Mouse (Mus musculus): ENCODE data around the gene Il22ra1.

The Il22ra1 gene

DNA sequence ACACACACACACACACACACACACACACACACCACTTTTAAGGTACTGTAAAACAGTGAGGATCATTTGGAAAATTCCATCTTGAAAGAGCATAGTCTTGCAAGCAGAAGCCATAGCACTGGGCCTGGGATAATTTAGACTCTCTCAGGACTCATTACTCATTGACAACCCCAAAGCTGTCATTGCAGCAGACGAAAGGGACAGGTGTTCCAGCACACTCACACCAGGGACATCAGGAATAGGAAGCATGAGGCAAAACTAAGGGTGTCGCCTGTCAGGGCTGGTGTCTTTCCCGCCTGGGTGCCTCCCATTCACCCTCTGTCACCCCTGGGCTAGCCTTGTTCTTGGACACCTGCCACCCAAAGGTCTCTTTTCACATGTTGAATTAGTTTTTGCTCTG, 8.9 kb downstream of the Il22ra1 start:
- no peak for DNase-seq

DNA sequence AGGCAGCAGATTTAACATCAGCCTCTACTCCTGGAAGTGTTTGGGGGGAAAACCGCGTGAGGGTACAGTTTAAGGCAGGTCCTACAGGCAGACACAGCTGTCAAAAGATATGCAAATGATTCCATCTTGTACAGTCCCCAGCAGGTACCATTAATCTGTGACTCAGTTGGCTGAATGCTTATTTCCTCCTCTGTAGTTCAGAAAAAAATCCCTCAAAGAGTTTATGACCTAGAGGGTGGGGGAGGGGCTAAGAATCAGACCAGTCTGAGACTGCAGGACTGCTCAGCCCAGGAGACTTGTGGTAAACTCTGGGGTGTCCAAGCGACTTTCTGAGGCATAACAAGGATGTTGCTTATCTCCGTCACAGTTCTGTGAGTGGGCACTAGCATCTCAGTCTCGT, 10.3 kb downstream of the Il22ra1 start:
- DNase-seq = no peak

DNA sequence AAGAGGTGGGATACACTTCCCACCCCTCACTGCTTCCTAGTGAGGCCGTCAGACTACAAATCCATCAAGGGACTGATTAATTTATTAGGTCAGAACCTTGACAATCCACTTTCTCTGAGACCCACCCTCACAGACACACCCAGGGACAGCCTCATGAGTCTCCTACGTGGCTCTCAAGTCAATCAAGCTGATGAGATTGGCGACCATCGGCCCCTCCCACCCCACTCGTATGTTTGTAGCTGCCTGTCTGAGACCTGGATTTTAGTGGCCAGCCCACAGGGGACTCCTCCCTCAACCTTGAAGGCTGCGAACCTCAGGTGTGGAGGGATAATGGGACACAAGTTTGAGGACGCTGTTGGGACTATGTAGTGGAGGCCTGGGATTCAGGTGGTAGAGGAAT, 11.2 kb downstream of the Il22ra1 start:
- DNase-seq = no peak

DNA sequence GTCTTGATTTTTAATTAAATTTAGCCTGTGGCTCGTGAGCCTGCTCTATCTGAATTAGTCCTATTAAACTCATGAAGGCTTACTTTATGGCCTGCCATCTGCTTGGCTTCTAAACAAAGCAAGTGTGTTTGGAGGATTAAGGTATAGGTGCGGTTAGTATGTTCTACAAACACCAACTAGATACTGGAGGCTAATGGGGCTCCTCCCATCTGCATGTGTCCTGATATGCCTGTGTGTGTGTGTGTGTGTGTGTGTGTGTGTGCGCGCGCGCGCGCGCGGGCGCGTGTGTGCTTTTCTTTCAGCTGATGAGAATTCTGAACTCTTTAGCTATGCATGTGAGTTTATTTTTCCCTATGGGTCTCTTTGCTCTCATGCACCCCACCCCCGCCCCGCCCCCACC, 11.7 kb downstream of the Il22ra1 start:
- DNase-seq = no peak

DNA sequence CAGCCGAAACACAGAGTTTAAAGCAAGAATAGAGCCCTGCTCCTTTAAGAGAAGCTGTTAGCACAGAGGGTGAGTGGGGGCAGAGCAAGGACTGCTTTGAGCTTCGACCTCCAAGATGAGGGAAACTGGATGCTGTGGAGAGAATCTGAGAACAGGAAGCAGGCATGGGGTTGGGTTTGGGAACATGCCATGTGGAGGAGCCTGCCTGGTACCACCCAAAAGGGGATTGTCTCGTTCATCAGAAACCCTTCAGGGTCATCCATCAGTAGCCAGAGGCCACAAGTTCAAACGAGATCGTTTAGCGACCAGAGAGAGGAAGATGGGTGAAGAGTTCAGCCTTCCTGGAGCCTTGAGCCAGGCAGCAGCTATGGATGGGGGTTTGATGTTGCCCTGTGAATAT, 15.5 kb downstream of the Il22ra1 start:
- no peak for DNase-seq

DNA sequence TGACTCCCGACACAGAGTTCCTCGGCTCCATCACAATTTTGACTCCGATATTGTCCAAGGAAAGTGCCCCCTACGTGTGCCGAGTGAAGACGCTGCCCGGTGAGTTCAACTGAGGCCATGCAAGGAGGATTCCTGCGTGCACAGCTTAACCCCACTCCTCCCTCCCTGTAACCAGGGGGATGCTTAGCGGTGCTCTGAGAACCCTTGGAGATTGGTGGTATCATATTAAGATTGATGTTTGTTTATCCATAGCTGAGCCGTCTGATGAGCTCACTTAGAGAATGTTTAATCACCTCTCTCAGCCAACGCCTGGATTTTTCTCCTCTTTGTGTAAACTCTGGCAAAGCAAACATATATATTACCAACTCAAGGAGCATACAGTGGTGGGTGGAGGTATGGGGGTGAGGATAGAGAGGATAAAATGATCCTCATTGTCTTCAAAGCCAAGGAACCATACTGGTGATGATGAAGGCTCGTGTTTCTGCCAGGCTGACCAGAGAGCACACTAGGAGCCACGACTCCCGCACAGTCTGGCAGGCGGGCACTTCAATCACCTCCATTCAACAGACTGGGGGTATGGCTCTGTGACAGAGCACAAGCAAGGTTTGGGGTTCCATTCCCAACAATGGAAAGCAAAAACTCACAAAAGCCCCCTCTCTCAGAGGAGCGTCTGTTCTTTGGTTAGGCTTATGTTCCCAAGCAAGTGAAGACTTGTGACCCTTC, 16.9 kb downstream of the Il22ra1 start:
- no peak for DNase-seq

DNA sequence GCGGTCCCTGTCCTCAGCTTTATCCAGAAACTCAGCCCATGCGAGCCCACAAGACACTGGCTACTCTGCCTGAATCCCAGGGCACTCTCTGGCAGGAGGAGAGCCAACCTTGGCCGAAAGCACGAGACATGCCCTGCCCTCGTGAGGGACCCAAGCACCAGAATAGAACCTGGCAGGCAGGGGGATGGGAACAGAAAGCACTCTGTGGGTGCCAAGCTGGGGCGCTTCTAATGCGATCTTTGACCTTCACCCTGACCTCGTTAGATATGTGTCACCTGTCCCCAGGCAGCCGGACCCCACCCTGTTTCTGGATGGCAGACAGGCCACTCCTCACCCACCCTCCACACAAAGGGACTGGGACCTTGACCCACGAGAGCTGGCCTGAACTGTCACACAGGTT, 17.6 kb downstream of the Il22ra1 start:
- no peak for DNase-seq

DNA sequence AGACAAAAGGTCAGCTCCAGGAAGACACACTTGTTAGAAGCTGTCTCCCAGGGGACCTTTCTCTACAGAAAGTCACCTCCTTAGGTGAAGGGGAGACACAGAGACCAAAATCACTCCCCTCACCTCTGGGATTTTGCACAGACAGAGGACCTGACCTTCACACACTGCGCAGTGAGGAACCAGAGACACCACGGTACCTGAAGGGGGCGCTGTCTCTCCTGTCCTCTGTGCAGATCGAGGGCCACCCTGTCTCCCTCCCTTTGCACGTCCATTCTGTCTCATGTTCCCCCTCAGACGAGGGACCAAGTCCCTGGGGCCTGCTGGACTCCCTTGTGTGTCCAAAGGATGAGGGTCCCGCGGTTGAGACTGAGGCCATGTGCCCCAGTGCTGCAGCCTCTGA, 22.9 kb downstream of the Il22ra1 start:
- DNase-seq = no peak

DNA sequence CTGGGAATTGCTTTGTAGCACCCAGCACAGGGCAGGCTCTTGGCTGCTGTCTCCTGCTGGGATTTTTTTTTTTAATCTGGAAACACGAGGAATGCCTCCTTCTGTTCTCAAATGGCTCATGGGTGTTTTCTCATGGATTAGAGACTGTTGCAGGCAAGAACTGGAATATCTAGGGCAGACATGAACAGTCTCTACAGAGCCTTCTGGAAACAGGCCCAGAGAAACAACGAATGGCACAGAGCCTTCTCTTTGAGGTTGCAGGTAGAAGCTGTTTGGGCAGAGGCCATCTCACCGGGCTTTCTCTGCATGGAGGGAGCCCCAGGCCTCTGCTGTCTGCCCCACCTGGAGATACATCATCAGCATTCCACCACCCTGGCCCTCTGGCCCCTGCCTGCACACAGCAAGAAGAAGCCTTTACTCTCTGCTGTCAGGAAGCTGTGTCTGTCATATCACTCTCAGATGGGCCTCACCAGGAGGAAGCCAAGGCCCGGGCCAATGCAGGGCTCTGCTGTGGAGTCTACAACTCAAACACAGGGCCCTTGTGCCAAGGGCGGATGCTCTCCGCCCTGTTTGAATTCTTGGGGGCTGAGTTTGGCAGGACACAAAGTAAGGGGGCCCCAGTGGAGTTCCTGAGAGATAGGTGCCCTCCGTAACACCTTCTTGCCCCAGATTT, 24.3 kb downstream of the Il22ra1 start:
- no peak for DNase-seq

DNA sequence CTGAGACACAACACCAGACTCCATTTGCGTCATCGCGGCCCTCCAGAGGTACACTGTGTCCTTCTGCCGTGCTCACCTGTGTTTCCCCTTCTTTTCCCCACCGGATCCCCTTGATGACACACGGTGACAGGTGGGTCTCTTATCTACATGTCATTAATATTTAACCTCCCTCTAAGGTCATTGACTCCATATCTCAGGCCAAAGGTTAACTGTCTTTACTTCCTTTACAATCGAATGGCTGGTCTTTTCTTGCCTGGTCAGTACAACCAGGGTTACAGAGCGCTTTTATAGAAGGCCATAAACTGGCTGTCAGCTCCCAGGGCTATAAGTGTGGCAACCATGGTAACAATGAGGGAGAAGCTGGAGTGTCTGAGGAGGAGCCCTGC, 24.8 kb downstream of the Il22ra1 start:
- DNase-seq = no peak

DNA sequence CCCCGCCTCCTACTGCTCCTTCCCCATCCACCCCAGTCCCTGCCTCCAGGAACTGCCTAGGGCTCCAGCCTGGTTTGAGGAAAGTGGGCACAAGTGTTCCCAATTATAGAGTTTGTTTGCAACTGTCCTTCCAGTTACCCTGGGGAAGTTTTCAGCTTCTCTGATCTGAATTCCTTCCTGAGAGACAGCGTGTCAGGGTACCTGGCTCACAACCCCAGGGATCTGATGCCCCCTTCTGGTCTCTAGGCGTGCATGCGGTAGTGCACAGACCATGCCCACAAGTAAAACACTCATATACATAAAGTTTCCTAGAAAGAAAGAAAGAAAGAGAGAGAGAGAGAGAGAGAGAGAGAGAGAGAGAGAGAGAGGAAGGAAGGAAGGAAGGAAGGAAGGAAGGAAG, 30.4 kb downstream of the Il22ra1 start:
- no peak for DNase-seq

DNA sequence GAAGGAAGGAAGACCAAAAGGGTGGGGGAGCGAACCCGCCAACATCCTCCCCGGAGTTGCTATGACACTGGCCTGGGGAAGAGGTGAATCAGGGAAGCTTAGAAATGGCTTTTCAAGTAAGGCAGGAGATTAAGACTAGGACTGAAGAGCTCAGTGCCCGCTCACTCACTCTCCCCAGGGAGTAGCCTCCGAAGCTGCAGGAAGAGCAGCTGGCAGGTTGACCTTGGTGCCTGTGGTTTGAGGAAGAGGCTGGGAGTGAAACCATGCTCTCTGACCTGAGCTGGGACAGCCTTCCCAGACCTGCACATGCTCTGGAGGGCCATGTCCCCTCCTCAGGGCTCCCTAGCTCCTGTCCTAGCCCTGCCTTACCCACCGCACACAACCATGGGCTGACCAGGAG, 30.9 kb downstream of the Il22ra1 start:
- no peak for DNase-seq

DNA sequence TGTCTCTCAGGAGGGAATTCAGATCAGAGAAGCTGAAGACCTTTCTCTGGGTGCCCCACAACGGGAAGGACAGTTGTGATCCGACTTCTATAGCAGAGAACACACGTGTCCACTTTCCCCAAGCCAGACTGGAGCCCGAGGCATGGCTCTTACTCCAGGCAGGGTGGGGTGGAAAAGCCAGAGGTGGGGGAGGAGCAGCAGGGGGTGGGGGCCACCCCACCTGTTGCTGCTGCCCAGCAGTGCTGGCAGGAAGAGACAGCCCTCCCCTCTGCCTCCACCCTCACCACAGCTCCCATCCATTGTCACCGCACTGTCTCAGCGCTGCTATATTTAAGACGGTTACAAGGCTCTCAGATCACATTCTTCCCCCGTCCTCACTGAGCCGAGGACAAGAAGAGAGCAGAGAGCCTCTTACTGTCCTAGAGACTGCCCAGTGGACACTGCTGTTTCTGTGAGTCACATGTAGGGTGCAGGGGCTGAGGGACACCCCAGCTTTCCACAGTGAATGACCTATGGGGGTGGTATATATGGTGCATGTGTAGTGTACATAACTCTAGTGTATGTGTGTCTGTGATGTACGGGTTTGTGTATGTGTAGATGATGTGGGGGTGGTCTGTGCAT, 31.5 kb downstream of the Il22ra1 start, which contains the start of gene Myom3:
Gene Myom3 (plus strand): TSS at position 360 of the 621 bp plus-strand sequence.
- DNase-seq = no peak

DNA sequence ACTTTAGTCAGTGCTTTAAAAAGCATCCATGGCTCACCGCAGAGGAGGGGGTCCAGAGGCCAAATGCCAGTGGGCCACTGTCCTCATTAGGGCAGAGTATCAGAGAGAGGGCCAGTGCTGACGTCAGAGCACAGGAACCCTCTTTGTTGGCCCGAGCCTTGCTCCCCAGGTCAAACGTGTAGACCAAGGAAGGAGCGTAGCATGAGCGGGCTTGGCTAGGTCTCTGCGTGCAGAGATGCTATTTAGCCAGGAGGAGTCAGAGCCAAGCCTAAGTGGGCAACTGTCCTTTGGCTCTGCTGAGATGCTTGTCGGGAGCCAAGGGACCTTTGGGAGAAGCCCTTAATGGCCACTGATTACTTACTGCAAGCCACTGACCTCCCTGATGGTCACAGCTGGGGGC, 33.1 kb downstream of the Il22ra1 start:
- no peak for DNase-seq

DNA sequence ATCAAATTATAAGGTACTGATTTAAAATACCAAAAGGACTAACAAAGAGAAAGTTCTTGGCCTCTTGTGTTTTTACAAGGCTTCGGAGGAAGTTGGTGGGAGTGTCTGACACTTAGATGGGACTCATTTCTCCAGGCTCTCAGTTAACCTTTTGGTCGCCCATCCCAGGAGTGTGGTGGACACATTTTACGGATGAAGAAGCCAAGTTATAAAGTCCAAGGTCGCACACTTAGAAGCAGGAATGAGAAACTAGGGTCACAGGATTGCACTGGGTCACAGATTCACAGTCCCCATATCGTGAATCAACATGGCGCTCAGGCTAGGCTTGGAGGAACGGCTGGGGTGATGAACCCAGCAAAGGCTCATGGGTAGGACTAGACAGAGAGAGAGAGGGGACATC, 33.6 kb downstream of the Il22ra1 start:
- DNase-seq = no peak

DNA sequence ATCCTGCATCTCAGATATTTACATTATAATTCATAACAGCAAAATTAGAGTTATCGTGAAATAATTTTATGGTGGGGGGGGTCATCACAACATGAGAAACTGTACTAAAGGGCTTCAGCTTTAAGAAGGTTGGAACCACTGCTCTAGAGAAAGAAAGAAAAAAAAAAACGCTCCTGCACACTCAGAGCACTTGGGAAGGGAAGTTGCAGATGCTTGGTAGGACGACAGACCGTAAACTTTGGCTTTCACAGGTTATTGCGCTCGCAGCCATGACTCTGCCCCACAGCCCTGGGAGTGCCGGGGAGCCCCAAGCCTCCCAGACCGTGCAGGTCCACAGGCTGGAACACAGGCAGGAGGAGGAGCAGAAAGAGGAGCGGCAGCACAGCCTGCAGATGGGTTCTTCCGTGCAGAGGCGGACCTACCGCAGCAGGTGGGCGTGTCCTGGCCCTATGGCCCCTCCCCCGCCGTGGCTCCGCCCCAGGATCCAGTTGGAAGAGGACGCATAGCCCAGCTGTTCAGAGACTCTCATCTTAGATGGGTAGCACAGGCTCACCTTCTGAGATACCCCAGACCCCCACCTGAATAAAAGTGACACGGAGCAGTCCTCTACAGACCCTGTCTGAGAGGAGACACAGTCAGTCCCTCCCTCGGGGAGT, 34.4 kb downstream of the Il22ra1 start:
- peak; percentile 15 to 30 for DNase-seq

DNA sequence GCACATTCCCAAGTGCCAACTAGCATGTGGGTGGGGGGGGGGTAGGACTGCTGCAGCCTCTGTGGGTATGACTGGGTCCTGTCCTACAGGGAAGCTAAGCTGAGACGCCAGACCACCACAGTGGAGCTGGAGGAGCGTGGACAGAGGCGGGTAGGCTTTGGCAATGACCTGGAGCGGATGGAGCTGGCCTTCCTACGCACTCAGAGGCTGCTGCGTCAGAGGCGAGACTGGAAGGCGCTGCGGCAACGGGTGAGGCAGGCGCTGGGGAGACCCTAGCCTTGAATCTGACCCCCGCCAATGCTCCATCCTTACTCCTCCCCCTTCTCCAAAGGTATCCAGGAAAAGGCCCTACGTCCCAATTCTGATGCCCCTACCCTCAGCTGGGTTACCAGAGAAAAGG, 36.7 kb downstream of the Il22ra1 start:
- no peak for DNase-seq

DNA sequence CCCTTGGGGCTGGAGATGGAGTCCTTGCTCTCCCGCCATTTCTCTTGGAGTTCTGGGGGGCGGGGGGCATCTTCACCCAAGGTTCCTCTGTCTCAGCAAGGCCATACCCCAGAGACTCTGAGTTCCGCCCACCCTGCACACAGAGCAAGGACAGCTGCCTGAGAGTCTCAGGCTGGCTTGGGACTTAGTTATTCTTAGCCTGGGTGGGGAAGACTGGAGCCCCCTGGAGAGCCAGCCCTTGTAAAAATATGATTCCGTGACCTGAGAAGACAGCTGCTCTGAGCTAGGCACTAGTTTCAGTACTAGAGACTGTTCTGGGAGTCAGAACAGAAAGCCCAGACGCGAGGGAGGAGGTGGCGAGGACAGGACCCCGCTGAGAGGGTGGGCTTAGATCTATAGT, 37.7 kb downstream of the Il22ra1 start:
- no peak for DNase-seq

DNA sequence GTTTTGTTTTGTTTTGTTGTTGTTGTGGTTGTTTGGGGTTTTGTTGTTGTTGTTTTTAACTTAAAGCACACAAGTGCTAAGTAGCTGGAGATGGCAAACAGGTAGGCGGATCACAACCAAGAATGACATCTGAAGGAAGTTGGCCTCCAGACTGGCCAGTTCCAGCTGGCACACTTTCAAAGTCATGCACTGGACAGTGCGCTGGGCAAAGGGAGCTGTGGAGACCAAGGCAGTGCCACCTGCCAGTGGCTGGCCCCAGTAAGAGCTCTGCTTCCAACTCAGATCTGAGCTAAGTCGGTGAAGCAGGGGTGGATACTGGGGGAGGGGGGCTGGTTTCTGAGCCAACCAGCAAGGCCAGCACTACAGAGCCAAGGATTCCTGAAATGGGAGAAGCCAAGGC, 39.0 kb downstream of the Il22ra1 start:
- DNase-seq = no peak

DNA sequence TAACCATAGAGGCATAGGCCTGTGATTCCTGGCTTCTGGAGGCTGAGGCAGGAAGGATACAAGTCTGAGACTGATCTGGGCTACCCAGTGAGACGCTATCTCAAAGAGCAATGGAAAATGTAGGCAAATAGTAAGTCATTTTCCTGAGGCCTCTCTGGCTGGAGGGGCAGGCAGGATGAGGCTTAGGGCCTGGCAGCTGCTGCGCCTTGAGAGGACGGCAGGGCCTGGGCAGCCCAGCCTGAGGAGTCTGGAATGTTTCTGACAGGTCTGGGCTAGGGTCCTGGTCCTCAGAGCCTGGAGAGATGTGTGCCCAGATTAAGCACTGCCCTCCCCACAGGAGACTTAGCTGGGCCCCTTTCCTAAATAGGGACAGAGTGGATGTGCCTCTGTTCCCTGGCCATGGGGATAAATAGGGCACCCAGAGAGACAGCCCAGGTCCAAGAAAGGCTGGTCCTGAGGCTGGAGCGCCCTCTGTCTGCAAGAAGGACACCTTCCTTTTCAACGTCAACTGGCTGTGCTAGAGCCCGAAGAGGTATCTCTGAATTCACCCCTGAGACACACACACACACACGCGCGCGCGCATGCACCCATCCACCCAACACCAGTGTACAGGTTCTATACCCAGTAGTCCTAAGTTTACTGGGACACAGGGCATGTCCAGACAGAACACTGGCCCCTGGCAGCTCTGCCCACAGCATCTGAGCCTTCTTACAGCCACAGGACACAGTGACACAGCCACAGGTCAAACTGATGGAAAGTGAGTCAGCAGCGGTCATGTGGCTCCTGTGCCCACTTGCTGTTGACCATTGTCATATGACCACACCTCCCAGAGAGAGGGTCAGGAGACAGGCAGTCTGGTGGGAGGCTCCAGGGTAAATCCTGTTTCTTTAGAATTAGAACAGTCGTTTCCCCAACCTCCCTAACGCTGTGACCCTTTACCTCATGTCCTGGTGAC, 40.9 kb downstream of the Il22ra1 start:
- DNase-seq = peak in 1 of 2 experiments; percentile 17

DNA sequence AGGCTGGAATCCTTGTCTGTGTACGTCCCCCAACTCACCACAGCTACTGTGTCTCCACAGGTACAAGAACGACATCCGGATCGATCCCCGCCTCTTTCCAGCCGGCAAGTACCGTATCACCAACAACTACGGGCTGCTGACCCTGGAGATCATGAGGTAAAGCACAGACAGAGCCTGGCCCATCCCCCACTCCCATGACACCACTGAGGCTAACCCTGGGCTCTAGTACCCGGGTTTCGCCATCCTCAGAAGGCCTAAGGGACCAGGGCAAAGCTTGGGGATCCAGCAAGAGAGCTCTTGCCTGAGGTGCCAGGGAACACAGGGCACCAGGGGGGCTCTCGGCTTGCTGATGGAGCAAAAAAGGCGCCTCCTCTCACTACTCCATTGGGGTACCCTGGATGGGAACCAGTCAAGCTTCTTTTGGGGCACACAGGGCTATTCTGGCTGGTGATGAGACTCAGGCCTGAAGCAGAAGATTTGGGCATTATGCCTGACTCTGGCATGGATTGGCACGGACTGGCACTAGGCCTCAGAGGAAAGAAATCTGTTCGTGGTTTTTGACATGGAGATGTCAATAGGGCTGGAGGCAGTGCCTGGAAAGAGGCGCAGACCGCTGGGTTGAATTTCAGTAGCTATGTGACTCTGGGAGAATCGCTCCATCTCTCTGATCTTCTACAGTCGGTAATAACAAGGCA, 42.8 kb downstream of the Il22ra1 start:
- DNase-seq = no peak

DNA sequence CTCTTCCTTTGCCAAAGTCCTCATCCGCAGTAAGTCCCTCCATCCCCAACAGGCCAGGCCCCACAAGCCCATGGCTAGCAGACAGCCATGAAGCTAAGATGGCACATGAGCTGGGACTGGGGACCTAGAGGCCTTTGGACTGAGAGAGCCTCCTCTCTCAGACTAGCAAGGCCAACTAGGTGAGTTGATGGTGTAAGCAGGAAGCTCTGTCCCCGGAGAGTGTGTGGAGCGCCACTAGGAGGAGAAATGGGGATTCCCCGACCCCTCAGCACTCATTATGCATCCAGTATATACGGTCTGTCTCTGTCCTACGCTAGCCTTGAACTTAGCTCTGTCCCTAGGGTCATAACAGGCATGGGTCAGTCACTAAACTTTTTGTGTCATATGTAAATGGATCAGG, 43.6 kb downstream of the Il22ra1 start:
- no peak for DNase-seq

Measured in spleen, adult 18-20 months (tissue).